Mouse (Mus musculus) lung, postnatal 0 days (tissue): ENCODE data around the gene Tmsb4x.

Source experiments
- CTCF ChIP-seq: IDR thresholded peaks from 2 replicates; pipeline ENCODE4 v1.5.1; 2016; ENCODE audit warnings: antibody characterized with exemption, mild to moderate bottlenecking
- EP300 ChIP-seq: IDR thresholded peaks from 2 replicates; pipeline ENCODE4 v1.6.1; 2016; ENCODE audit warnings: antibody characterized with exemption, mild to moderate bottlenecking, control low read depth

GRCm38 (mm10) chrX:167182411-167182810 is 26.7 kb downstream of the Tmsb4x start:
- TF ChIP-seq CTCF (no peak), EP300 (no peak)
